ENCODE assay signal across 24 mouse cellular contexts in genomic region chrX:93369708-93370107, GRCm38 (mm10).
DNase-seq lines count a peak whose midpoint lies in the region; ATAC-seq and TF ChIP-seq lines count a peak whose summit lies in the region.
"Had no signal": no experiment of that assay in that cellular context is flagged by ENCODE, and none has a peak within 500 bp of the region (broad histone marks: within the 10 kb centered on the region; RNA-seq: fewer than 3 reads in every experiment).

No protein-coding gene starts in this region.

- no peak overlapping the region for H3K9ac ChIP-seq in liver, adult 2 months (ENCODE audit: low read depth, low read length)
- no peak overlapping the region for H3K9ac ChIP-seq in liver, embryonic 12.5 days
- H3K9ac ChIP-seq: embryonic facial prominence, embryonic 15.5 days; hindbrain, embryonic 15.5 days; limb, embryonic 13.5 days; neural tube, embryonic 15.5 days had no signal

- H3K4me2 ChIP-seq in liver, embryonic 12.5 days, result no peak overlapping the region
- H3K4me2 ChIP-seq: embryonic facial prominence, embryonic 15.5 days; hindbrain, embryonic 15.5 days; limb, embryonic 13.5 days; neural tube, embryonic 15.5 days had no signal

- H3K27ac ChIP-seq in liver, adult 2 months (replicated peaks; ENCODE audit: insufficient read depth, low read depth, low read length), result no peak overlapping the region
- no peak overlapping the region for H3K27ac ChIP-seq in liver, embryonic 12.5 days
- H3K27ac ChIP-seq: embryonic facial prominence, embryonic 15.5 days; hindbrain, embryonic 15.5 days; kidney, postnatal 0 days; limb, embryonic 13.5 days; neural tube, embryonic 15.5 days had no signal

- H3K4me1 ChIP-seq in liver, adult 2 months (ENCODE audit: control insufficient read depth, insufficient read depth, low read length), result no peaks in the 10 kb centered on the region
- H3K4me1 ChIP-seq in liver, embryonic 12.5 days, result no peaks in the 10 kb centered on the region
- H3K4me1 ChIP-seq: embryonic facial prominence, embryonic 15.5 days; hindbrain, embryonic 15.5 days; limb, embryonic 13.5 days; neural tube, embryonic 15.5 days had no signal

- no peaks in the 10 kb centered on the region for H3K36me3 ChIP-seq in liver, adult 2 months (ENCODE audit: control insufficient read depth, insufficient read depth, low read length)
- no peaks in the 10 kb centered on the region for H3K36me3 ChIP-seq in liver, embryonic 12.5 days
- H3K36me3 ChIP-seq: embryonic facial prominence, embryonic 15.5 days; hindbrain, embryonic 15.5 days; limb, embryonic 13.5 days; neural tube, embryonic 15.5 days had no signal

- H3K27me3 ChIP-seq in liver, adult 2 months (ENCODE audit: control insufficient read depth, insufficient read depth, low read length), result no peaks in the 10 kb centered on the region
- H3K27me3 ChIP-seq in liver, embryonic 12.5 days (replicated peaks), result no peaks in the 10 kb centered on the region
- H3K27me3 ChIP-seq: embryonic facial prominence, embryonic 15.5 days; hindbrain, embryonic 15.5 days; limb, embryonic 13.5 days; neural tube, embryonic 15.5 days had no signal

- 86% methylated on average over 1 of the region's 1 CpGs for WGBS in liver, adult 2 months
- 54% methylated on average over 1 of the region's 1 CpGs for WGBS in liver, embryonic 12.5 days (ENCODE audit: insufficient replicate concordance)

- ATAC-seq in liver, embryonic 12.5 days, result no peak
- ATAC-seq: midbrain, embryonic 16.5 days; Patski had no signal

- no peak for TF ChIP-seq POLR2A in liver, adult 2 months (IDR thresholded peaks at IDR 0.05; ENCODE audit: extremely low read depth, insufficient read depth, low read length)
- no peak for TF ChIP-seq POLR2A in brain, embryonic 14.5 days (IDR thresholded peaks at IDR 0.05; ENCODE audit: borderline replicate concordance, extremely low read depth, insufficient read depth, insufficient read length, poor library complexity, severe bottlenecking)

- no peaks in the 10 kb centered on the region for H3K79me2 ChIP-seq in liver, adult 2 months (ENCODE audit: control insufficient read depth, insufficient read depth, low read length)

- no peak overlapping the region for H3K4me3 ChIP-seq in liver, adult 2 months (ENCODE audit: insufficient read depth, low read depth, low read length)
- no peak overlapping the region for H3K4me3 ChIP-seq in liver, embryonic 12.5 days
- H3K4me3 ChIP-seq: embryonic facial prominence, embryonic 15.5 days; hindbrain, embryonic 15.5 days; limb, embryonic 13.5 days; myocyte; neural tube, embryonic 15.5 days had no signal

- no peaks in the 10 kb centered on the region for H3K9me3 ChIP-seq in liver, embryonic 12.5 days (replicated peaks)
- H3K9me3 ChIP-seq: embryonic facial prominence, embryonic 15.5 days; hindbrain, embryonic 15.5 days; limb, embryonic 13.5 days; neural tube, embryonic 15.5 days had no signal

- DNase-seq in liver, adult 2 months (ENCODE audit: extremely low read depth, low read depth, low spot score), result peak; percentile 1
- peak; percentile 0 for DNase-seq in retina, postnatal 1 day
- DNase-seq in retina, embryonic 14.5 days (ENCODE audit: low spot score), result no peak
- DNase-seq in brain, embryonic 14.5 days (ENCODE audit: low read depth), result peak; percentile 69
- DNase-seq in left cerebral cortex, postnatal 25 days (ENCODE audit: low spot score in 2 of 2), result no peak
- no peak for DNase-seq in adrenal gland, postnatal 36 days
- DNase-seq: adrenal gland, adult 2 months; cerebellum, adult 2 months; cerebellum, postnatal 36 days; embryo, embryonic 11 days; gastrocnemius, postnatal 36 days; heart, postnatal 4 days; kidney, adult 2 months; thymus, adult 18-20 months; thymus, postnatal 36 days had no signal

- no peak for TF ChIP-seq CTCF in liver, adult 2 months (IDR thresholded peaks at IDR 0.05; ENCODE audit: low read depth, low read length)
- TF ChIP-seq CTCF in brain, embryonic 14.5 days (IDR thresholded peaks at IDR 0.05; ENCODE audit: borderline replicate concordance, extremely low read depth, insufficient read depth, insufficient read length), result no peak

- intact Hi-C loops in left cerebral cortex, postnatal 25 days (cut with DNase I), result no loop called here

Comparison
In these comparisons a context has a peak if more than half of its experiments do, and no peak if none do; other contexts are left out.
1. DNase-seq: peak in liver, adult 2 months (single experiment), retina, postnatal 1 day (single experiment) and brain, embryonic 14.5 days (single experiment); none in retina, embryonic 14.5 days (single experiment), left cerebral cortex, postnatal 25 days (0 of 2) and adrenal gland, postnatal 36 days (0 of 2).